Mouse (Mus musculus) embryonic facial prominence, embryonic 11.5 days (tissue): ENCODE results near the gene Gpx3. TPM values are rescaled to one million over a fixed set of nuclear protein-coding genes. Genes with fewer than 3 reads are reported as not detected.

ENCODE experiments used
- ATAC-seq: fragments of 200-750 bp; cut with Nextera tagmentation; replicated peaks from 2 replicates; pipeline ENCODE4 v1.8.0; 2017; ENCODE audit warnings: low read depth; ENCODE audit not compliant: insufficient number of reproducible peaks, low FRiP score, low TSS enrichment
- DNase-seq: peaks from one replicate; pipeline ENCODE4 v3.0.0-alpha.2; 2015; ENCODE audit warnings: low spot score
- H3K27ac ChIP-seq: fragments of 300-500 bp; sonication (generic); replicated peaks from 2 replicates; pipeline ENCODE4 v1.5.1; 2014; ENCODE audit warnings: mild to moderate bottlenecking, low read depth, low read length, control low read depth
- H3K27me3 ChIP-seq: fragments of 300-500 bp; sonication (generic); 2 replicates; pipeline ENCODE4 v1.6.1; 2014; ENCODE audit warnings: mild to moderate bottlenecking, low read length, moderate library complexity, mixed read lengths; ENCODE audit not compliant: control insufficient read depth, insufficient read depth
- H3K36me3 ChIP-seq: fragments of 300-500 bp; sonication (generic); replicated peaks from 2 replicates; pipeline ENCODE4 v1.6.1; 2014; ENCODE audit warnings: low read depth, mild to moderate bottlenecking, low read length, moderate library complexity, mixed read lengths; ENCODE audit not compliant: control insufficient read depth, insufficient read depth
- H3K4me1 ChIP-seq: fragments of 300-500 bp; sonication (generic); 2 replicates; pipeline ENCODE4 v1.6.1; 2014; ENCODE audit warnings: low read length, mixed read lengths; ENCODE audit not compliant: control insufficient read depth, insufficient read depth
- H3K4me2 ChIP-seq: fragments of 300-500 bp; sonication (generic); 2 replicates; pipeline ENCODE4 v1.6.1; 2014; ENCODE audit warnings: low read depth, mild to moderate bottlenecking, control low read depth, low read length, moderate library complexity
- H3K4me3 ChIP-seq: fragments of 300-500 bp; sonication (generic); 2 replicates; pipeline ENCODE4 v1.5.1; 2014; ENCODE audit warnings: low read depth, low read length, control low read depth
- H3K9ac ChIP-seq: fragments of 300-500 bp; sonication (generic); replicated peaks from 2 replicates; pipeline ENCODE4 v1.6.1; 2014; ENCODE audit warnings: mild to moderate bottlenecking, control low read depth, low read length
- H3K9me3 ChIP-seq: fragments of 300-500 bp; sonication (generic); replicated peaks from 2 replicates; pipeline ENCODE4 v1.6.1; 2016; ENCODE audit warnings: mild to moderate bottlenecking, low read length, inconsistent platforms, mixed read lengths; ENCODE audit not compliant: control insufficient read depth
- WGBS: fragments of 180-500 bp; shearing (Covaris S2); extraction: QIAGEN DNeasy Blood & Tissue Kit; methylation state at CpG from one replicate; pipeline ENCODE4 v1.1.7; 2014; 5-methylcytosine and 5-hydroxymethylcytosine counted together
- polyA plus RNA-seq: library from polyadenylated mRNA; unstranded; fragments of >200 nt; fragmentation: Nextera tagmentation; extraction: Ambion mirVana; gene quantifications from 2 replicates; pipeline ENCODE4 v1.2.1, GENCODE M21; 2014

The Gpx3 gene
- polyA plus RNA-seq, 1 experiment from 2014 or later = 70.6 TPM

DNA sequence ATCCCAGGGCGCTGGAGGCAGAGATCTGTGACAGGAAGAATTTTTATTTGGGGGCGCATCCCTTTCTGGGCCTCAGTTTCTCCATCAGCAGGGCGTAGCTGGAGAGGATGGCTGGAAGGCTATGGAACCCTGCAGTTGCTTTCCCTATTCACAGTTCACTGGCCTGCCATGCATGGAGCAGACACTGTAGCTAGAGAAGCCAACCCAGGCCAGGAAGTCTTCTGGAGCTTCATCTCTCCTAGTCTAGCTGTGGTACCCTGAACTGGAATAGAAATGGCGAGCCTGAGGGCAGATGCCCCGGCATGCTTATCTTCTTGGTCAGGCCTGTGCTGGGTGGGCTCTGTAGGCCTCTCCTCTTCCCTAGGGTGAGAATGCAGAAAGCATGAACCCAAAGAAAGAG lies 1.1 kb downstream of the Gpx3 start:
- H3K4me3 ChIP-seq = peak overlapping the region; percentile 48
- peak overlapping the region; percentile 60; the same call in 1 of the 2 replicates for H3K9ac ChIP-seq
- DNase-seq = no peak
- H3K27ac ChIP-seq = no peak overlapping the region
- no peaks in the 10 kb centered on the region for H3K36me3 ChIP-seq
- WGBS = 71% methylated on average over 5 of the region's 5 CpGs
- H3K4me1 ChIP-seq = no peaks in the 10 kb centered on the region
- peak overlapping the region; percentile 85 for H3K4me2 ChIP-seq
- no peaks in the 10 kb centered on the region for H3K27me3 ChIP-seq
- no peak for ATAC-seq
- H3K9me3 ChIP-seq = no peaks in the 10 kb centered on the region

DNA sequence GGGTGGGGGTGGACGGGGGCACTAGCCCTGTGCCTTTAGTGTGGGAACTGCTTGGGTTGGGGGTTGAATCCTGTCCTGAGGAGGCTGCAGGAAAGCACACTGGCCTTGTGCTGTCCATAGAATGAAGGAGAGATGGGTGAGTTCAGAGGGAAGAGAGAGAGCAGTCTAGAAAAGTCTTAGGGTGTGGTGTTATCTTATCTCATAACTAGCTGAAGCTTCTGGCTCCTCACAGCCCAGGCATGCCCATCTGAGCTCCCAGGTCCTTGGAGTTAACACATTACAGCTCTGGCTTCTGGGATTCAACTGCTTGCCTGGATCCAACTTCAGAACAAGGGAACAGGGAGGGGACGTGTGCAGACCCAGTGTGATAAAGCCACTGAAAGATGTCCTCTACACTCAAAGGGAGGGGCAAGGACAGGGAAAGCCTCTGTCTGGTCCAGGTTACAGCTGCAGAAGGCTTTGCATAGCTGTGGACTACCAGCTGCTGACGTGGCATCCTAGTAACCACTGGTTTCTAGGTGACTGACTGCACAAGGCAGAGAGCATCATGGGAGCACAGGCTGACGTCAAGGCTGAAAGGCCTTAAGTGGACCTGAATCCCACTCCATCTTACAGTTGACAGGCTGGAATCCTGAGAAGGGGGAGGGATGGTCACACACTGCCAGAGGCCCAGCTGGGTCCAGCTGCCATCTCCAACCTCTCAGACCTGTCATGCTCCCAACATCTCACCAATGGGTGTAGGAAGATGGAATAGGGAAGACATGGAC lies 1.9 kb downstream of the Gpx3 start:
- Histone ChIP-seq H3K4me3 (no peak overlapping the region), H3K36me3 (no peaks in the 10 kb centered on the region), H3K27me3 (no peaks in the 10 kb centered on the region), H3K4me2 (no peak overlapping the region), H3K9me3 (no peaks in the 10 kb centered on the region), H3K27ac (no peak overlapping the region), H3K9ac (no peak overlapping the region), H3K4me1 (no peaks in the 10 kb centered on the region)
- ATAC-seq (peak; percentile 57; the same call in 1 of the 2 replicates), DNase-seq (peak; percentile 2)
- WGBS = 70% methylated on average over 4 of the region's 4 CpGs

DNA sequence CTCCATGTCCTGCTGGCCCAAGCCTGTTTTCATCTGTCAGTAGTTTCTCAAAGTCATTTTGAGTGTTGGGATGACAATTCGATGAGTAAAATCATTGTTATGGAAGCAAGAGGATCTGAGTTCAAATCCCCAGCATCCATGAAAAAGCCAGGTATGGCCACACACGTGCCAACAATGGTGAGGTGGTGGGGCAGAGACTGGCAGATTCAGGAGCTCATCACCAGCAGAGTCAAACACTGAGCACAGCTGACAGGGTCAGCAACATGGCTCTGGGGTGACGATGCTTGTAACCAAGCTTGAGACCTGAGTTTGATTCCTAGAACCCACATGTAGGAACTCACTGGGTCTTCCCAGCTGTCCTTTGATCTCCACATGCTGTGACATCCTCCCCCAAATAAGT lies 2.8 kb downstream of the Gpx3 start:
- 90% methylated on average over 3 of the region's 3 CpGs for WGBS
- no peaks in the 10 kb centered on the region for H3K27me3 ChIP-seq
- no peak overlapping the region for H3K27ac ChIP-seq
- H3K36me3 ChIP-seq = no peaks in the 10 kb centered on the region; the same call in 1 of the 2 replicates
- no peak overlapping the region for H3K4me2 ChIP-seq
- H3K9ac ChIP-seq = no peak overlapping the region
- no peaks in the 10 kb centered on the region for H3K4me1 ChIP-seq
- H3K9me3 ChIP-seq = no peaks in the 10 kb centered on the region
- no peak for DNase-seq
- H3K4me3 ChIP-seq = no peak overlapping the region
- no peak for ATAC-seq

DNA sequence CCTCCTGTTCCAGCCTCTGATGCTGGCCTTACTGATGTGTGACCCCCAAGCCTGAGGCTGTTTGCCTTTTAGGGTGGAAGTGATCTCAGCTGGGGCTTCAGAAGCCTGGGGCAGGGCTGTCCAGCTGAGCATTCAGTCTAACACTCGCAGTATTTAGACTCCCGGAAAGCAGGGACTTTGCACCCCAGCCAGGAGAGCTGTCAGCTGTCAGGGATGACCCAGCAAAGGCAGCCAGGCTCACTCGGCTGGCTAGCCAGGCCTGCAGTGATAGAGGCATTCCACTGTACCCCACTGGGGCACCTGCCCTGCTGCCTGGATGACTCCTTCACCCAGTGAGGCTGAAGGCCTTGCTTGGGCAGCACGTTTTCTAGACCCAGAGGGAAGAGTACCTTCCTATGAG lies 3.7 kb downstream of the Gpx3 start:
- no peak for DNase-seq
- Histone ChIP-seq H3K9me3 (no peaks in the 10 kb centered on the region), H3K9ac (no peak overlapping the region), H3K4me2 (no peak overlapping the region), H3K4me3 (no peak overlapping the region), H3K27ac (no peak overlapping the region), H3K36me3 (no peaks in the 10 kb centered on the region; the same call in 1 of the 2 replicates), H3K4me1 (no peaks in the 10 kb centered on the region), H3K27me3 (no peaks in the 10 kb centered on the region)
- 56% methylated on average over 4 of the region's 4 CpGs for WGBS
- no peak for ATAC-seq

DNA sequence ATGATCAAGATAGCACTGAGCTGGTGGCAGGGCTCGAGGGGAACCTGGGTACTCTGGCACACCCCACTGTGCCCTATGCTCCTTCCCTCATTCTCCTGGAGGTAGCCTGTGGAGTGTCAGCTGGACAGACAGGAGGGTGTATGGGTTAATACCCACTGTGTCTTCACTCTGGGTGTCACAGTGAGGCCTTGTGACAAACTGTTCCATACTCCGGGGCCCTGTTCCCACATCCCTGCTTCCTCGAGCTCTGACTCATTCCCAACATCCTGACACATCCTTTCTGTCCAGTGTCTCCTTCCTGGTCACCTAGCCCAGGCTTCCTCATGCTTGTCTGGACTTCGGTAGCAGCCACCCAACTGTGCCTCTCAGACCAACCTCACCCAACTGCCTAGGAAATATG lies 4.2 kb downstream of the Gpx3 start:
- DNase-seq = no peak
- Histone ChIP-seq H3K4me1 (no peaks in the 10 kb centered on the region), H3K4me2 (no peak overlapping the region), H3K27ac (no peak overlapping the region), H3K4me3 (no peak overlapping the region), H3K36me3 (no peaks in the 10 kb centered on the region; the same call in 1 of the 2 replicates), H3K9ac (no peak overlapping the region), H3K27me3 (no peaks in the 10 kb centered on the region), H3K9me3 (no peaks in the 10 kb centered on the region)
- no peak for ATAC-seq
- WGBS = 75% methylated on average over 4 of the region's 4 CpGs

DNA sequence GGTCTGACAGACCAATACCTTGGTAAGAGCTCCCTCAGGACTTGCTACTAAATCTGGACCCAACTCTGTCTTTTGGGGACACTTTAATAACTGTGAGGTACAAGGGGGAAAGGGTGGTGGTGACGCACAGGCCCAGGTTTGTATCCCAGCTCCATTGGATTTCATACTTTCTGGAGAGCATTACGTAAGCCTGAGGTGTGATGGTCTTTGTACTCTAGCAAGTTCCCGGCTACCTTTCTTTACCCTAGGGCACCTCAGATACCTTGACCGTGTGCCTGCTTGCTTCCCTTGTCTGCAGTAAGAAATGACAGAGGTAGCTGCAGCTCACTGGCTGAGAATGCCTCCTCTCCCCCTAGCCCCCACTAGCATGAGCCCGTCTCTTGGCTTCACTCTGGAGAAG lies 5.0 kb downstream of the Gpx3 start:
- Histone ChIP-seq H3K36me3 (no peaks in the 10 kb centered on the region; the same call in 1 of the 2 replicates), H3K27ac (no peak overlapping the region)
- 93% methylated on average over 5 of the region's 5 CpGs for whole genome bisulfite sequencing

DNA sequence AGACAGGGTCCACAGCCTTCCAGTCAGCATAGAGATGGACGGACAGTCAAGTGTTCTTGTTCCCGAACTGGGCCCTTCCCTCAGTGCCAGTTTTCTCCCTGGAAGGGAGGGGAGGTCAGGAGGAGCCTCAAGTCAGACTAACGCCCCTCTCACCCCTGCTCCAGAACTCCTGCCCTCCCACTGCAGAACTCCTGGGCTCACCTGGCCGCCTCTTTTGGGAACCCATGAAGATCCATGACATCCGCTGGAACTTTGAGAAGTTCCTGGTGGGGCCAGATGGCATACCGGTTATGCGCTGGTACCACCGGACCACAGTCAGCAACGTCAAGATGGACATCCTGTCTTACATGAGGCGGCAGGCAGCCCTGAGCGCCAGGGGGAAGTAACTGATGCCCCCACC lies 7.0 kb downstream of the Gpx3 start:
- no peak overlapping the region for H3K9ac ChIP-seq

More for the DNA sequence above, 5.0 kb downstream of the Gpx3 start:
- DNase-seq = no peak
- no peaks in the 10 kb centered on the region for H3K4me1 ChIP-seq
- ATAC-seq = no peak
- no peak overlapping the region for H3K4me2 ChIP-seq
- H3K9ac ChIP-seq = no peak overlapping the region
- H3K27me3 ChIP-seq = no peaks in the 10 kb centered on the region
- no peaks in the 10 kb centered on the region for H3K9me3 ChIP-seq
- H3K4me3 ChIP-seq = no peak overlapping the region

DNA sequence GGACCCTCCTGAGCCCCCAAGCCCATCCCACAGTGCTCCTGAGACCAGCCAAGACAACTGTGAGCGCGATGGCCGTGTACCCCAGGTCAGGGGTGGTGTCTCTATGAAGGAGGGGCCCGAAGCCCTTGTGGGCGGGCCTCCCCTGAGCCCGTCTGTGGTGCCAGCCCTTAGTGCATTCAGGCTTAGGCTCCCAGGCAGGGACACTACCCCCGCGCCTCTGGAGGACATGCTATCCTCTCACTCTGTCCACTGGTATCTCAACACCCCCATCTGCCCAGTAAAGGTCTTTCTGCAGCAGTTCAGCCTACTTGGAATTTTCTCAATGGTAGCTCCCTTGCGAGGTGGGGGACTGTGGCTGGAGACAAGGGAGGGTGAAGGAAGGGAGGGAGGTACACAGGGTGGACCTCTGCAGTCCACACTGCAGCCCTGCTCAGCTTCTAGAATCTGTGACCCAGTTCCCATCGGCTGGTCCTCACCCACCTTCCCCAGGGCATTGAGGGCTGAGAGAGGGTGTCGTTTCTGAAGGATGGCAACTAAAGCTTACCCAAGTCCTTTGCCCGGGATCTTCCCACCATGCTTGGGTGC lies 7.9 kb downstream of the Gpx3 start:
- Histone ChIP-seq H3K36me3 (no peaks in the 10 kb centered on the region; the same call in 1 of the 2 replicates), H3K27ac (no peak overlapping the region), H3K27me3 (no peaks in the 10 kb centered on the region), H3K9me3 (no peaks in the 10 kb centered on the region), H3K4me1 (no peaks in the 10 kb centered on the region), H3K4me3 (no peak overlapping the region), H3K9ac (no peak overlapping the region), H3K4me2 (no peak overlapping the region)
- ATAC-seq = no peak
- WGBS = 90% methylated on average over 12 of the region's 12 CpGs
- no peak for DNase-seq

More for the DNA sequence above, 7.0 kb downstream of the Gpx3 start:
- no peak overlapping the region for H3K4me3 ChIP-seq
- H3K9me3 ChIP-seq = no peaks in the 10 kb centered on the region
- H3K27me3 ChIP-seq = no peaks in the 10 kb centered on the region
- ATAC-seq (no peak), DNase-seq (no peak)
- H3K4me2 ChIP-seq = no peak overlapping the region
- no peaks in the 10 kb centered on the region; the same call in 1 of the 2 replicates for H3K36me3 ChIP-seq
- H3K4me1 ChIP-seq = no peaks in the 10 kb centered on the region
- no peak overlapping the region for H3K27ac ChIP-seq
- WGBS = 92% methylated on average over 11 of the region's 11 CpGs
